Mouse (Mus musculus) liver, embryonic 16.5 days (tissue): ENCODE measurements around the gene Commd1. TPM values are rescaled to one million over a fixed set of nuclear protein-coding genes. Genes with fewer than 3 reads are reported as not detected.

Source experiments
- ATAC-seq: fragments of 200-750 bp; cut with Nextera tagmentation; 2 replicates; pipeline ENCODE4 v1.8.0; 2017; ENCODE audit warnings: low read depth, mild to moderate bottlenecking, moderate number of reproducible peaks, moderate library complexity
- H3K27ac ChIP-seq: fragments of 300-500 bp; sonication (generic); 2 replicates; pipeline ENCODE4 v1.5.1; 2014; ENCODE audit warnings: mild to moderate bottlenecking, low read length
- H3K27me3 ChIP-seq: fragments of 300-500 bp; sonication (generic); 2 replicates; pipeline ENCODE4 v1.6.1; 2014; ENCODE audit warnings: low read depth, low read length, mixed read lengths; ENCODE audit not compliant: control insufficient read depth, insufficient read depth
- H3K36me3 ChIP-seq: fragments of 300-500 bp; sonication (generic); 2 replicates; pipeline ENCODE4 v1.6.1; 2014; ENCODE audit warnings: mild to moderate bottlenecking; ENCODE audit not compliant: control insufficient read depth, insufficient read depth
- H3K4me1 ChIP-seq: fragments of 300-500 bp; sonication (generic); 2 replicates; pipeline ENCODE4 v1.6.1; 2014; ENCODE audit warnings: low read depth, low read length, mixed read lengths; ENCODE audit not compliant: control insufficient read depth
- H3K4me2 ChIP-seq: fragments of 300-500 bp; sonication (generic); 2 replicates; pipeline ENCODE4 v1.6.1; 2014; ENCODE audit warnings: low read depth, low read length, mixed read lengths
- H3K4me3 ChIP-seq: fragments of 300-500 bp; sonication (generic); 2 replicates; pipeline ENCODE4 v1.5.1; 2014; ENCODE audit warnings: low read depth, mild to moderate bottlenecking, low read length
- H3K9ac ChIP-seq: fragments of 300-500 bp; sonication (generic); 2 replicates; pipeline ENCODE4 v1.6.1; 2014; ENCODE audit warnings: low read depth, low read length
- H3K9me3 ChIP-seq: fragments of 300-500 bp; sonication (generic); replicated peaks from 2 replicates; pipeline ENCODE4 v1.6.1; 2016; ENCODE audit warnings: low read length; ENCODE audit not compliant: control insufficient read depth
- WGBS: fragments of 180-500 bp; shearing (Covaris S2); extraction: QIAGEN DNeasy Blood & Tissue Kit; methylation state at CpG from one replicate; pipeline ENCODE4 v1.1.7; 2014; ENCODE audit not compliant: insufficient replicate concordance; 5-methylcytosine and 5-hydroxymethylcytosine counted together
- polyA plus RNA-seq: library from polyadenylated mRNA; unstranded; fragments of >200 nt; fragmentation: Nextera tagmentation; extraction: Ambion mirVana; gene quantifications from 2 replicates; pipeline ENCODE4 v1.2.1, GENCODE M21; 2015

Gene Commd1
- polyA plus RNA-seq, 1 experiment from 2014 or later = 165 TPM

DNA sequence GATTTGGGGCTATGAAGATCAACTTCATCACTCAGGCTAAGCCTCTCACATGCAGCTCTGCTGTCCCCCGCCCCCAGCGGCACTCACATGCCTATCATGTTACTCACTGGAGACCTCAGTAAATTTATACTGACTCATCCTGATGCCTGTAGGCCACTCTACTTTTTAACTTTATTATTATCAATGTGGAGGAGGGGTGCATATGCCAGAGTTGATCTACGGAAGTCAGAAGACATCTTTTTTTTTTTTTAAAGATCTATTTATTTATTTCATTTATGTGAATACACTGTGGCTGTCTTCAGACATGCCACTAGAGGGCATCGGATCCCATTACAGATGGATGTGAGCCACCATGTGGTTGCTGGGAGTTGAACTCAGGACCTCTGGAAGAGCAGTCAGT lies 16.7 kb downstream of the Commd1 start:
- no peak overlapping the region for H3K27ac ChIP-seq
- peaks cover 5% of the 10 kb centered on the region for H3K36me3 ChIP-seq
- no peak overlapping the region for H3K4me3 ChIP-seq
- H3K9me3 ChIP-seq = no peaks in the 10 kb centered on the region
- 75% methylated on average over 4 of the region's 4 CpGs for WGBS
- no peaks in the 10 kb centered on the region; the same call in 1 of the 2 replicates for H3K4me1 ChIP-seq
- ATAC-seq = no peak
- no peaks in the 10 kb centered on the region for H3K27me3 ChIP-seq
- no peak overlapping the region for H3K4me2 ChIP-seq
- no peak overlapping the region for H3K9ac ChIP-seq

DNA sequence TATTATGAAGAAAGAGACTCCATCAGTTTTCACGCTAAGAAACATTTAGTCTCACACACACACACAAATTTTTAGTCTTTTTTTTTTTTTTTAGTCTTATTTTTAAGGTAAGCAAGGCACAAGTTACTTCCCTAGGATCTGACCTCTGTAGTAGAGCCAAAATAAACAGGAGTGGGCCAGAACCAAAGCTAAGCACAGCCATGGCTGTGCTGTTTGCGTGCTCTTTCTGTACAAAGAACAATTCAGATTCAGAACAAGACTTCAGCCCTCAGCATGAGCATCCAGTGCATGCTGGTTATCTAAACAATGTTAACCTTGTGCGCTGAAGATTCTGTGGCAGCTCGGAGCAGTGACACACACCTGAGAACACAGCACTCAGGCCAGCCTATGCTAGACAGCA lies 17.8 kb downstream of the Commd1 start:
- H3K36me3 ChIP-seq = peaks cover 5% of the 10 kb centered on the region
- no peak overlapping the region for H3K4me3 ChIP-seq
- WGBS = 73% methylated on average over 4 of the region's 4 CpGs
- H3K27ac ChIP-seq = no peak overlapping the region
- H3K9ac ChIP-seq = no peak overlapping the region
- no peak overlapping the region for H3K4me2 ChIP-seq
- no peaks in the 10 kb centered on the region for H3K9me3 ChIP-seq
- no peaks in the 10 kb centered on the region for H3K27me3 ChIP-seq
- peak; percentile 83 for ATAC-seq
- H3K4me1 ChIP-seq = no peaks in the 10 kb centered on the region

GRCm38 (mm10) chr11:22962101-22962500 lies 20.1 kb downstream of the Commd1 start:
- H3K9ac ChIP-seq = no peak overlapping the region
- 69% methylated on average over 1 of the region's 1 CpGs for WGBS
- no peaks in the 10 kb centered on the region for H3K4me1 ChIP-seq
- no peak overlapping the region for H3K4me3 ChIP-seq
- H3K27me3 ChIP-seq = no peaks in the 10 kb centered on the region
- H3K4me2 ChIP-seq = no peak overlapping the region
- no peak for ATAC-seq
- H3K36me3 ChIP-seq = peaks cover 5% of the 10 kb centered on the region
- H3K27ac ChIP-seq = no peak overlapping the region
- H3K9me3 ChIP-seq = no peaks in the 10 kb centered on the region

DNA sequence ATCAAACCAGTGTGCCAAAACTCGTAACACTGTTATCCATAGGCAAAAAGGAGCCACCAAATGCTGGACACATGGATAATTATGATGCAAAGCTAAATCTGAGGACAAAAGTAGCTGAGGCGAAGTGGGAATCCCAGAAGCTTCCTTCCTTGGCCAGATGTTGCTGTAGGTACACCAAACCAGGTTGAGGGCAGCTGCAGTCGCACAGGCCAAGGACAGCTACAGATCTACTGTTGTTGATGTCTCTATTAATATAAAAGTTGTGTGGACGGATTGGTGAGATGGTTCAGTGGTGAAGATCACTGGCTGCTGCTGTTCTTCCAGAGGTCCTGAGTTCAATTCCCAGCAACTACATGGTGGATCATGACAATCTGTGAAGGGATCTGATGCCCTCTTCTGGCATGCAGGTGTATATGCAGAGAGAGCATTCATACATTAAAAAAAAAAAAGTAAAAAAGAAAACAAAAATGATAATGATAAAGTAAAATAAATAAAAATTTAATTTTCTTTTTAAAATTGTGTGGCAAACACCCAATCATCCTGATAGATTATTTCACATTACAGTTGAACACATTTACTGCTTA lies 24.3 kb downstream of the Commd1 start:
- Histone ChIP-seq H3K9me3 (no peaks in the 10 kb centered on the region), H3K4me1 (no peaks in the 10 kb centered on the region), H3K27ac (no peak overlapping the region), H3K4me2 (no peak overlapping the region), H3K4me3 (no peak overlapping the region), H3K9ac (no peak overlapping the region), H3K27me3 (no peaks in the 10 kb centered on the region), H3K36me3 (no peaks in the 10 kb centered on the region)
- ATAC-seq = no peak
- WGBS = 69% methylated on average over 4 of the region's 4 CpGs

DNA sequence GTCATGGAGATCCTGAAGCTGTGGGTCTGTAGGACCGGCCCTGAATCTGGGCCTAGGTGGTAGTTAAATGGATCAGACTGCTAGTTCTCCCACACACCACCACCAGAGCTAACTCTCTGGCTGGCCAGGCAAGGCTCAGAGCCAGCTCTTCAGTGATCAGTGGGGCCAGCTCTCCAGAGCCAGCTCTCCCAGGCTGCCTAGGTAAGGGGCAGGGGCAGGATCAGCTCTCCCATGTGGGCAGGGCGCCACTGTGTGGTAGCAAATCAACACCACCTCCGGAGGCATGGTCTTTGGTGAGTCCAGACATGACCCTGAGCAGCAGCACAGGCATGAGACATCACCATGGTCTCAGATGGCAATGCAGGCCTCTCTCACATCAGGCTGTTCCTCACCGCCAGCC lies 25.4 kb downstream of the Commd1 start:
- Histone ChIP-seq H3K36me3 (no peaks in the 10 kb centered on the region), H3K27ac (no peak overlapping the region), H3K4me2 (no peak overlapping the region), H3K9me3 (no peaks in the 10 kb centered on the region), H3K4me3 (no peak overlapping the region), H3K4me1 (no peaks in the 10 kb centered on the region), H3K9ac (no peak overlapping the region), H3K27me3 (no peaks in the 10 kb centered on the region)
- ATAC-seq = peak; percentile 35; the same call in 1 of the 2 replicates
- WGBS = 46% methylated on average over 4 of the region's 4 CpGs

DNA sequence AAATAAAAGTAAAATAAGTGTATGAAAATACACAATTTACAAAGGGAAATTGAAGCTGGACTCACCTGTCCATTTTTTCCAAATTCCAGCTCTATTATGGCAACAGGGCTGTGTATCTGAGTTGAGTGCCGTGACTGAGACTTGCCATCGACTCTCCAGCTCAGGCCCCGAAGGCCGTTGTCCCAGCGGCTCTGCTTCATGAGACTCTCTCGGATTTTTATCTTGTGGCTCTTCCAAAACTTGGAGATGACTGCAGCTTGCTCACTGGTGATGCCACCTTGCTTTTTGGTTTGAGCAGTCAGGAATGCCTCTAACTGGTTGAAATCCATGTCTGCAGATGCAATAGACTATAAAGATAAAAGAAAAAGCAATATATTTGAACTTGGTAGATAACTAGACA lies 25.8 kb downstream of the Commd1 start:
- Histone ChIP-seq H3K27ac (no peak overlapping the region), H3K27me3 (no peaks in the 10 kb centered on the region), H3K4me3 (no peak overlapping the region), H3K4me1 (no peaks in the 10 kb centered on the region), H3K36me3 (no peaks in the 10 kb centered on the region), H3K9me3 (no peaks in the 10 kb centered on the region), H3K9ac (no peak overlapping the region), H3K4me2 (no peak overlapping the region)
- ATAC-seq = no peak
- WGBS = 81% methylated on average over 6 of the region's 6 CpGs

- Histone ChIP-seq H3K4me3 (no peak overlapping the region), H3K4me1 (peaks cover 4% of the 10 kb centered on the region), H3K9me3 (no peaks in the 10 kb centered on the region), H3K36me3 (no peaks in the 10 kb centered on the region), H3K27ac (no peak overlapping the region), H3K27me3 (no peaks in the 10 kb centered on the region), H3K9ac (no peak overlapping the region), H3K4me2 (no peak overlapping the region)
- 62% methylated on average over 7 of the region's 7 CpGs for WGBS
- no peak for ATAC-seq
These were observed 29.5 kb downstream of the Commd1 start for GRCm38 (mm10) chr11:22952668-22953067.

DNA sequence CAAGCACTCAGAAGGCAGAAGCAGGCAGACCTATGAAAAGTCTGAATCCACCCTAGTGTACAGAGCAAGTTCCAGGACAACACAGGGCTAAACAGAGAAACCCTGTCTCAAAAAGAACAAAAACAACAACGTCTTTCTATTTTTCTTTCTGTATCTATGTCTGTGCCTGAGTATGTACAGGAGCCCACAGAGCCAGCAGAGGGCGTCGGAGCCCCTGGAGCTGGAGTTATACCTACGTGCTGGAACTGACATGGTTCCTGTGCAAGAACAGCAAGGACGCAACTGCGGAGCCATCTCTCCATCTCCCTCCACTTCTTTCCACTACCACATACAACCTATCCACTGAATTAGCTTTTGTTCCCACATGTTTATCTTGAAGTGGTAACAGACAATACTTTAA lies 32.1 kb downstream of the Commd1 start:
- H3K4me3 ChIP-seq = no peak overlapping the region
- H3K4me2 ChIP-seq = no peak overlapping the region
- H3K4me1 ChIP-seq = peaks cover 4% of the 10 kb centered on the region
- H3K9ac ChIP-seq = no peak overlapping the region
- H3K9me3 ChIP-seq = no peaks in the 10 kb centered on the region
- H3K27me3 ChIP-seq = no peaks in the 10 kb centered on the region
- no peak for ATAC-seq
- H3K36me3 ChIP-seq = no peaks in the 10 kb centered on the region
- no peak overlapping the region for H3K27ac ChIP-seq
- 77% methylated on average over 6 of the region's 6 CpGs for WGBS

- Histone ChIP-seq H3K4me3 (no peak overlapping the region), H3K9ac (no peak overlapping the region), H3K9me3 (no peaks in the 10 kb centered on the region), H3K27ac (no peak overlapping the region), H3K4me1 (peaks cover 4% of the 10 kb centered on the region), H3K36me3 (no peaks in the 10 kb centered on the region), H3K27me3 (no peaks in the 10 kb centered on the region), H3K4me2 (no peak overlapping the region)
- no peak for ATAC-seq
- 59% methylated on average over 1 of the region's 1 CpGs for WGBS
These were observed 33.1 kb downstream of the Commd1 start for GRCm38 (mm10) chr11:22949101-22949500.
